Mouse (Mus musculus) T-helper 1 cell (primary cell): ENCODE data around the gene Ern2.

Source experiments
- in situ Hi-C: fragments of 300-600 bp; cut with MboI, MseI; formaldehyde crosslinking; loops from one replicate; pipeline ENCODE4 v1.15.1; 2025; ENCODE audit warnings: high pct_unique_total_duplicates

Ern2 gene

DNA sequence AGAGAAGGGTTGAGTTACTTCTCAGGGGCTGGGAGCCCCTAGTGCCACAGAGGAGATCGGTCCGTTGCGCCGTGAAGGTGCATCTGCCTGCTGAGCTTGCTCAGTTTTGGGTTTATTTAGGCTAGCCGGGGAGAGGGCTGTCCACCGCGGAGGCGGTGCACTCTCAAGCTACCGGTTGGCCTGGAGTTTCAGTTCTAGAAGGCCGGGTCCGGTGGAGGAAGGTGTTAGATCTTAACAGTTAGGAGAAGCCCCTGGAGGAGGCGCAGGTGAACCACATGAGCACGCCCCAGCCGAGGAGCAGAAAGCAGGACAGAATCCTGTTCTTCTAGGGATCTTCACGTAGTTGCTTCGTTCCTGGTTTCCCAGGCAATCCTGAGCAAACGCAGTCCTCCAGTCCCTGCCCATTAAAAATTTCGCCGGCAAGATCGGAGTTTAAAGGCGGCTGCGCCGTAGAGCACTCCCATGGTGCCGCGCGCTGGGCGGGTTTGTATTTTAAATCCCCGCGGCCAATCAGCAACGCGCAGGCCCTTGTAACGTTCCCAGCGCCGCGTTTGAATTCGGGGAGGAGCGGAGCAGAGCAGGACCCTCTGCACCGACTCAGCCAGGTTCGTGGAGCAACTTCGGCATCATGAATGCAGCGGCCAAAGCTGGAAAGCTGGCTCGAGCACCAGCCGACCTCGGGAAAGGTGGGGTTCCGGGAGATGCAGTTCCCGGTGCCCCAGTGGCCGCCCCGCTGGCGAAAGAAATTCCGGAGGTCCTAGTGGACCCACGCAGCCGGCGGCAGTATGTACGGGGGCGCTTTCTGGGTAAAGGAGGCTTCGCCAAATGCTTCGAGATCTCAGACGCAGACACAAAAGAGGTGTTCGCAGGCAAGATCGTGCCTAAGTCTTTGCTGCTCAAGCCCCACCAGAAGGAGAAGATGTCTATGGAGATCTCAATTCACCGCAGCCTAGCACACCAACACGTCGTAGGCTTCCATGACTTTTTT is 26.8 kb downstream of the Ern2 start, which contains the start of gene Plk1:
Gene Plk1, plus strand, starts transcription at position 525 of the 988 bp plus-strand sequence.
- in situ Hi-C loops = loop anchor here (5.0 kb wide), 1 partner anchor 87 kb away; no protein-coding TSS in a partner anchor

DNA sequence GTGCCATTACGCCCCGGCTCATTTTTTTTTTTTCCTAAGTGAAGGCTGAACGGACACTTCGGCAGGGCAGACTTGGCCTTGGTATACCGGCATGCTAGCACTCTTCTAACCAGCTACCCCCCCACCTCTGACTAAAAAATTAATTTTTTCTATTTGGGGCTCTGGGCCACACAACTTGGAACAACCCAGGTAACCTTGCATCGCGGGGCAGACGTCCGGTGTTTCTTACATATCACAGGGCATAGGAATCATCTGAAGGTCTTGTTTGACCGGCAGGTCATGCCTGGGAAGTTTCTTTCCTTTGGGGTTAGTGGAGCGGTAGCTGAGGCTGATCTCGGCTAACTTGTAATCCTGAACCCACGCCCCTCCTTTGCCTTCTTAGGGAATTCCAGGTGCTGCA is 27.5 kb downstream of the Ern2 start:
- in situ Hi-C loops = loop anchor here (5.0 kb wide), 1 partner anchor 86 kb away; no protein-coding TSS in a partner anchor

DNA sequence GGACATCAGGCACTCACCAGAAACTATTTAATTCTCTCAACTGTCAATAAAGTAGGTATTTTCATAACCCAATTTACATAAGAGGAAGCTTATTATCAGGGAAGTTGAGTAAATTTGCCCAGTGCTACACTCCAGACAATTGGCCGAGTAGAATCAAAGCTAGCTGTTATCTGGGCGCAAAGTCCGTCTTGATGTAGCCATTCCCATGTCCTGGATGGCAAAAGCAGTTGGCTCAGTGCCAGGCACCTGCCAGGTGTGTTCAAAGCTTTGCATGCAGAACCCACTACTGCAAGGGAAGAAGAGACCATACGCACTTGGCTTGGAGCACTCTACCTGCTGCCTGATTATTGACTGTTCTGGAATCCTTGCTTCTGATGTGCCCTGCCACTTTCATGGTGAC is 33.5 kb downstream of the Ern2 start:
- in situ Hi-C loops = no loop called here

DNA sequence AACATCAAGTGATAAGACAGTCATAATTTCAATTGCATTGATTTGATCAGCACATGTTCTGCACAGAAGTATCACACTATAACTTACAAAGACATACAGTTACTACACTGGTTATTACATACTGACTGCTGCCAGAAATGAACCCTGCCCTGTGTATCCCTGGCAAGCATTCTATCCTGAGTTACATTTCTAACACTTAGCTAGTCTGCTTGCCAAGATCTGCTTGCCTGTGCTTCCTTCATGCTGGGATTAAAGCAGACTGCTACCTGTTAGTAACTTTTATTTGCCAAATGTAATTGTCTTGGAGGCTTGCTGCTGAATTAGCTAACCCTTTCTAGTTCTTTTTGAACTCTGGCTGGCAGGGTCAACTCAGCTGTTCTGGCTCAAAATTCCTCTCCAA is 45.0 kb downstream of the Ern2 start:
- in situ Hi-C loops = no loop called here

DNA sequence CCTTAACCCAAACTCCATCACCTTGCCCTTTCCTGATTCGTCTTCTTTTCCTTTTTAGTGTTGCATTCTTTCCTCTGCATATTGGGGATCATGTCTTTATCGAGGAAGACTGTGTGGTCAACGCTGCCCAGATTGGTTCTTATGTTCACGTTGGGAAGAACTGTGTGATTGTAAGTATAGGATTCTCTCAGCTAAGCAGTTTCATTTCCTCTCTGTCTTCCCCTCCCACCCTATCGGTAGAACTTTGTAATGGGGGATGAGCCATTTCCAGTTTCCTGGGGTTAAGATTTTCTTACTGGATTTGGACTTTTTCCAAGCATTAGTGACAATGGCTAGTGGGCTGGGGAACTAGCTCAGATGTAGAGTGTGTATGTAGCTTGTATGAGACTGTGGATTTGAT is 47.8 kb downstream of the Ern2 start:
- in situ Hi-C loops = no loop called here

DNA sequence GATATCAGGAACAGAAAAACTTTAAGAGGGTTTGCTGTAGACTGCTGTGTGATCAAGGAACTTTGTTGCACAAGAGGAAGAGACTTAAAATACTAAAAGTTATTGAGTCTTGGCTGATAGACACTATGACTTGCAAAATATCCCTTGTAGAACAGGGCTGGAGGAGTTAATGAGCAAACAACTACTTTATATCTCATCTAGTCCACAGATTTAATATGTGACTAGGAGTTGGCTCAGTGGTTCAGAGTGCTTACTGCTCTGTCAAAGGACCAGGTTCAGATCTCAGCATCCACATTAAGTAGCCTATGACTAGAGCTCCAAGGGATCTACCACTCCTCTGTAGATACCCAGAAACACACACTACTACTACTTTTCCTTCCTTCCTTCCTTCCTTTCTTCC is 48.9 kb downstream of the Ern2 start:
- in situ Hi-C loops = no loop called here

DNA sequence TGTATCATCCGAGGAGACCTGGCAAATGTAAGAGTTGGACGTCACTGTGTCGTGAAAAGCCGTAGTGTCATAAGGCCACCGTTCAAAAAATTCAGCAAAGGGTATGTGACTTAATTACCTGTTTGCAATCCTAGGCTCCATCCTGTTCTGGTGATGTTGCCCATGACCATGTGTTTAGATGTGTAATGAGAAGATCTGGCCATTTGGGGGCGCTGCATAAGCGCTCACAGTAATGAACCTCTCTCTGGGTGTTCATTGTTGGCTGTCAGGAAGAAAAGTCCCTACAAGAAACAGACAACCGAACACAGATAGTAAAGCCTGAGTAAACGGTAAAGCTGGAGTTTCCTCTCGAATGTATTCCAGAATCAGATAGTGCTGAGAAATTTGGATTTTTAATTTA is 50.9 kb downstream of the Ern2 start:
- in situ Hi-C loops = no loop called here

DNA sequence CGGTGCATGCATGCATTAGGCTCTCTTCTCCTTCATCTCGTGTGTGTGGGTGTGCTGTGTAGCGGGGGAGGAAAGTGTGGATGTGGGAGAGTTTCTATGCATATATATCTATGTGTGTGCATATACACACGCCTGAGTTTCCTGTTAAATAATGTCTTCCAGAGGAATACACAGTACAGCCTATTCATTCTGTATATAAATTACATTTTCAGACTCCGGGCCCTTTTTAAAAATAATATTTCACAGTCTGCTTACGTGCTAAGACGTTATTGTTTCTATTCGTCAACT is 52.7 kb downstream of the Ern2 start:
- in situ Hi-C loops = no loop called here

DNA sequence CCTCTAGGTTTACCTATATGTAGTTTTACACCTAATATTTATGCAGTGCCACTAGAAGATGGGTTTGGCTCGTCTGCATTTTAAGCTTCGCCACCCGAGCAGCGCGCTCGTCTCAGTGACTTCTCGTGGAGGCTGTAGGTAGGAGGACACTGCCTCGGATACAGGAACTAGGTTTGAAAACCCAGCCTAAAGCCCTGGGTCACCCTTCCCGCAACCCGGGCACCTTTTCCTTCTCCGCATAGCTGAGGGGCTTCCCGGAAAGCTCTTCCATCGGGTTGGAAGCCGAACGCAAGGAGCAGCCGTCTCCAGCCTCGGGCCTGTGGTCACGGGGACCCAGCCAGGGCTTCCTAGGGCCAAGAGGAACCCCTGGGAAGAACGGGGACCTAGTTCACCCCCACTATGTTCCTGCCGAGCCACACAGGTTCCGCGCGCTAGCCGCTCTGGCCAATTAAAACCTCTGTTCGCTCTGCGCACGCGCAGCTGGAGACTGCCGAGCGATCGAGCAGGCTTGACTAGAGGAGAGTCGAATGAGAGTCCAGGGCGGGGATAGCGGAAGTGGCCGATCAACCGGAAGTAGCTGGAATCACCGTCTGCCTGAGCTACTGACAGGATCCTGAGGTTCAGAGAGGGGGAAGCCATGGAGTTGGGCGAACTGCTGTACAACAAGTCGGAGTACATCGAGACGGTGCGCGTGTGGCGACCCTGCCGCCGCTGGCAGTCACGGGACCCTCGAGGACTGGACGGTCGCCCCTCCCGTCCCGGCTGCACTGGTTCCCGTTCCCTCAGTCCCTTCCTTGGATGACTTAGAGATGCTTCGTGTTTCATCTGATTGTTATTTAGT is 53.3 kb downstream of the Ern2 start, which contains the start of the genes Palb2 and Dctn5:
Gene Palb2, minus strand, starts transcription at position 489 of the 841 bp plus-strand sequence.
Gene Dctn5, plus strand, starts transcription at position 545 of the 841 bp plus-strand sequence.
- in situ Hi-C loops = no loop called here

DNA sequence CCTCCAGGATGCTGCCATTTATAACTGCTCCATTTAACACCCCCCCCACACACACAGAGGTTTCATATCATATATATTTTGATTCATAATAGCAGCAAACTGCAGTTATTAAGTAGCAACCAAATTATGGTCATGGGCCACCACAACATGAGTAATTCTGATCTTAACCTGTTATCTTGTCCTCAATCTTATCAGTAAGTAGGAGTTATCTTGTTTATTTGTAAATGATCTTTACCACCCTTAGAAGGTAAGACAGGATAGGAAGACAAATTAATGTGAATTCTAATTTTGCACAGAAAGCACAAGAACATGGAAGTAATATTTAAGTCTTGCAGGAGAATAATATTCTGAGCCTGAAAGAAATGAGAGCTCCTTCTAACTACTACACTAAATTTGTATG is 54.2 kb downstream of the Ern2 start:
- in situ Hi-C loops = no loop called here

DNA sequence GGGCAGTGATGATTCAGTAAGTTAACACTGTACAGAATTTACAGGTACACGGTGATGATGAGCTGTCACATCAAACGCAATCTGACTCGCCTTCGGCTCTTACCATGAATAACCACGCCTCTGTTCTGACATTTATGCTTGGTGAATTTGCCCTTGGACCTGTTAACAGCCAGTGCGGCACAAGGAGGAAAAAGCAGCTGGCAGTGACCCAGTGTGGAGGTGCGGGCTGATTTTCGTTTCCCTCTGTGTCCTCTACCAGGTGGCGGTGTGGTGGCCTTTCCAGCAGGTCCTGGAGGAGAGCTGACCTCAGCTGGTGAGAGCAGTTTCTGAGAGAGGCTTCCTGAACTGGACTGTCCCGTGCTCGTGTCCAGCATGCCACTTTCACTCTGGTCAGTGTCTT is 59.1 kb downstream of the Ern2 start:
- in situ Hi-C loops = no loop called here

DNA sequence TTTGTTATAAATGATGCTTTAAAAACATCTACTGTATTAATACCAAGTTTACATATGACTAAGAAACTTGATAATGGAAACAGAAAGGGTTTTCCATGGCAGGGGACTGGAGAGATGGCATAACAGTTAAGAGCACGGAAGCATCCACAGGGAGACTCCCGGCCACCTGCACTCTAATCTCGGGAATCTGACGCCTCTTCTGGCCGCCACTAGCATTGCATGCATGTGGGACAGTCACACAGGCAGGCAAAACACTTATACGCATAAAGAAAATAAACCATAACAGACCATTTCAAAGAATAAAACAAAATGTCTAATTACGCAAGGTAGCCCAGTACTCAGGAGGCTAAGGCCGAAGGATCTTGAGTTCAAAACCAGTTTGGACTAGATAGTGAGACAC is 60.4 kb downstream of the Ern2 start:
- in situ Hi-C loops = no loop called here

DNA sequence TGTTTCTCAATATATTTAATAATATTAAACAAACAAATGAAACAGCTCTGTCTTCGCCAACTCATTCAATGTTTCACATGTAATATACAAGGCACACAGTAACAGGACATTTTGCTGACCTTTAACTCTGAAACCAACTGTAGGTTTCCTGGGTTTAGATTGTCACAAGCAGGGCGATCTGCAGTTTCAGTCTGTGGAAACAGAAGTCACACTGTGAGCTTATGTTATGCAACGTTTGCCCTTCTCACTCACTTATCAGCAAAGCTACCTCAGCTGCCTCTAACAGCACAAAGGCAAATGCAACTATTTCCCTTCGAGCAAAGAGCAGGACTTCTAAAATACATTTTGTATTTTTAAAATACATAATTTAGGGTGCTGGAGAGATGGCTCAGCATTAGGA is 62.5 kb downstream of the Ern2 start:
- in situ Hi-C loops = no loop called here
